Mouse (Mus musculus): ENCODE results near the gene Yod1. TPM values are rescaled to one million over a fixed set of nuclear protein-coding genes. Genes with fewer than 3 reads are reported as not detected.

Yod1 gene
- total RNA-seq, 2 experiments from 2014 or later: 12.4 to 15.9 TPM

- no peak for ATAC-seq (replicated peaks; ENCODE audit: low FRiP score, low TSS enrichment, poor library complexity, severe bottlenecking)
Observed at GRCm38 (mm10) chr1:130762045-130762760, 45.1 kb downstream of the Yod1 start.

DNA sequence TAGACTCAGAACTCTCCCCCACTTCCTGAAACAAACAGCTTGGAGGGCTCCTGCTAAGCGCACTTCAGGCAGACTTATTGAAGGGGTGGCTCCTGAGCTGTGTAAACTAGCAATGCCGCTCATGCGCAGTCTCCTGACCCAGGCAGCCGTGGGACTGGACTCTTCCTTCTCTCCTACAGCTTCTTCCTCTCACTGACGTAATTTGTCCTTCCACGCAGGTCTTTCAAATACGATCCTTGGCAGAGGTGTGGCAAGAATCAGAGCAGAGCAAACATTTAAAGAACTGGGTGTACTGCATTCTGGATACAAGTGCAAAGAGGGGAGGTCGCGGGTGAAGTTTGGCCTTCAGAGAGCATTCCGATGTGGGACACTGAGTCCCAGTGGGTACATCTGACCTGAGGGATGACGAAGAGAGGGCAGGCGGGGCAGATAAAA, 46.9 kb downstream of the Yod1 start:
- no peak for ATAC-seq (replicated peaks; ENCODE audit: low FRiP score, low TSS enrichment, poor library complexity, severe bottlenecking)

GRCm38 (mm10) chr1:130767066-130767465, 49.9 kb downstream of the Yod1 start:
- no peak for ATAC-seq (replicated peaks; ENCODE audit: low FRiP score, low TSS enrichment, poor library complexity, severe bottlenecking)

- no peak for ATAC-seq (replicated peaks; ENCODE audit: low FRiP score, low TSS enrichment, poor library complexity, severe bottlenecking)
Observed at GRCm38 (mm10) chr1:130769925-130770324, 52.8 kb downstream of the Yod1 start.

GRCm38 (mm10) chr1:130770487-130770886, 53.4 kb downstream of the Yod1 start:
- no peak for ATAC-seq (replicated peaks; ENCODE audit: low FRiP score, low TSS enrichment, poor library complexity, severe bottlenecking)

GRCm38 (mm10) chr1:130770981-130771494, 53.9 kb downstream of the Yod1 start:
- no peak for ATAC-seq (replicated peaks; ENCODE audit: low FRiP score, low TSS enrichment, poor library complexity, severe bottlenecking)

Other genes starting within 250 kb of the Yod1 start
- not detected in 2 replicates for gene Zp3r, start 87.7 kb upstream of the Yod1 start, total RNA-seq (2014; fragmentation: Nextera tagmentation)
- gene Zp3r, start 87.7 kb upstream of the Yod1 start, total RNA-seq (2017): not detected in 2 replicates
- gene C4bp, start 55.7 kb upstream of the Yod1 start, total RNA-seq (2014; fragmentation: Nextera tagmentation): not detected in 2 replicates
- gene C4bp, start 55.7 kb upstream of the Yod1 start, total RNA-seq (2017): not detected in 2 replicates
- gene Gm29427, start 1.5 kb upstream of the Yod1 start, total RNA-seq (2014; fragmentation: Nextera tagmentation): not detected in 2 replicates
- 0.19 TPM in 1 of 2 replicates, not detected in the other for gene Gm29427, start 1.5 kb upstream of the Yod1 start, total RNA-seq (2017)
- 22.6 and 26.7 TPM in 2 replicates for gene Pfkfb2, start 11.9 kb downstream of the Yod1 start, total RNA-seq (2014; fragmentation: Nextera tagmentation)
- gene Pfkfb2, start 11.9 kb downstream of the Yod1 start, total RNA-seq (2017): 16.0 and 18.3 TPM in 2 replicates
- 0.66 and 1.5 TPM in 2 replicates for gene AA986860, start 14.6 kb downstream of the Yod1 start, total RNA-seq (2014; fragmentation: Nextera tagmentation)
- 0.50 and 0.94 TPM in 2 replicates for gene AA986860, start 14.6 kb downstream of the Yod1 start, total RNA-seq (2017)
- gene Fcamr, start 83.6 kb downstream of the Yod1 start, total RNA-seq (2014; fragmentation: Nextera tagmentation): not detected in 2 replicates
- not detected in 2 replicates for gene Fcamr, start 83.6 kb downstream of the Yod1 start, total RNA-seq (2017)
- gene Pigr, start 109.4 kb downstream of the Yod1 start, total RNA-seq (2014; fragmentation: Nextera tagmentation): not detected in 2 replicates
- not detected in 2 replicates for gene Pigr, start 109.4 kb downstream of the Yod1 start, total RNA-seq (2017)
- 1.1 TPM in 1 of 2 replicates, not detected in the other for gene Fcmr, start 148.3 kb downstream of the Yod1 start, total RNA-seq (2014; fragmentation: Nextera tagmentation)
- gene Fcmr, start 148.3 kb downstream of the Yod1 start, total RNA-seq (2017): not detected in 2 replicates
- not detected in 2 replicates for gene Il24, start 170.1 kb downstream of the Yod1 start, total RNA-seq (2014; fragmentation: Nextera tagmentation)
- not detected in 2 replicates for gene Il24, start 170.1 kb downstream of the Yod1 start, total RNA-seq (2017)
- gene Il20, start 194.1 kb downstream of the Yod1 start, total RNA-seq (2014; fragmentation: Nextera tagmentation): not detected in 2 replicates
- not detected in 2 replicates for gene Il20, start 194.1 kb downstream of the Yod1 start, total RNA-seq (2017)
- not detected in 2 replicates for gene Il19, start 222.8 kb downstream of the Yod1 start, total RNA-seq (2014; fragmentation: Nextera tagmentation)
- not detected in 2 replicates for gene Il19, start 222.8 kb downstream of the Yod1 start, total RNA-seq (2017)